Mouse (Mus musculus): ENCODE data around the gene Slc7a8. TPM values are rescaled to one million over a fixed set of nuclear protein-coding genes. Genes with fewer than 3 reads are reported as not detected.
"Not testable (repeated sequence)": the region's sequence is repeated elsewhere in the genome, so short reads cannot be mapped to it uniquely, and the experiment has no call there.

Gene Slc7a8
- polyA plus RNA-seq, 2 experiments = 4.5 to 5.8 TPM

- no peak for TF ChIP-seq POLR2A (IDR thresholded peaks at IDR 0.05; ENCODE audit: borderline replicate concordance, extremely low read depth, insufficient read depth, insufficient read length)
- Histone ChIP-seq H3K27ac (replicated peaks; ENCODE audit: low read depth, low read length) (no peak overlapping the region), H3K9ac (ENCODE audit: low read depth, low read length, severe bottlenecking) (no peak overlapping the region), H3K4me1 (ENCODE audit: control insufficient read depth, insufficient read depth, low read length) (no peaks in the 10 kb centered on the region), H3K4me2 (replicated peaks; ENCODE audit: low read depth, low read length, severe bottlenecking) (no peak overlapping the region), H3K4me3 (replicated peaks; ENCODE audit: low read length) (no peak overlapping the region), H3K36me3 (ENCODE audit: control insufficient read depth, insufficient read depth, low read length) (no peaks in the 10 kb centered on the region), H3K9me3 (ENCODE audit: control insufficient read depth, low read length) (no peaks in the 10 kb centered on the region), H3K27me3 (ENCODE audit: control insufficient read depth, insufficient read depth, low read length) (no peaks in the 10 kb centered on the region)
- ATAC-seq (ENCODE audit: low FRiP score, low read depth) (no peak), DNase-seq (ENCODE audit: low spot score) (no peak)
- WGBS = 75% methylated on average over 20 of the region's 20 CpGs
These were observed 9.4 kb downstream of the Slc7a8 start for GRCm38 (mm10) chr14:54772333-54772856.

GRCm38 (mm10) chr14:54770373-54770772, 11.4 kb downstream of the Slc7a8 start:
- DNase-seq (ENCODE audit: low spot score) (no peak), ATAC-seq (ENCODE audit: low FRiP score, low read depth) (no peak)
- H3K4me1 ChIP-seq (ENCODE audit: control insufficient read depth, insufficient read depth, low read length) = no peaks in the 10 kb centered on the region
- no peaks in the 10 kb centered on the region for H3K27me3 ChIP-seq (ENCODE audit: control insufficient read depth, insufficient read depth, low read length)
- H3K36me3 ChIP-seq (ENCODE audit: control insufficient read depth, insufficient read depth, low read length) = no peaks in the 10 kb centered on the region
- H3K27ac ChIP-seq (replicated peaks; ENCODE audit: low read depth, low read length) = no peak overlapping the region
- H3K9ac ChIP-seq (ENCODE audit: low read depth, low read length, severe bottlenecking) = no peak overlapping the region
- no peak overlapping the region for H3K4me2 ChIP-seq (replicated peaks; ENCODE audit: low read depth, low read length, severe bottlenecking)
- no peaks in the 10 kb centered on the region for H3K9me3 ChIP-seq (ENCODE audit: control insufficient read depth, low read length)
- 96% methylated on average over 5 of the region's 5 CpGs for WGBS
- H3K4me3 ChIP-seq (replicated peaks; ENCODE audit: low read length) = no peak overlapping the region
- no peak for TF ChIP-seq POLR2A (IDR thresholded peaks at IDR 0.05; ENCODE audit: borderline replicate concordance, extremely low read depth, insufficient read depth, insufficient read length)

GRCm38 (mm10) chr14:54769068-54769425, 12.7 kb downstream of the Slc7a8 start:
- DNase-seq (ENCODE audit: low spot score) (no peak), ATAC-seq (ENCODE audit: low FRiP score, low read depth) (no peak)
- no peak overlapping the region for H3K4me2 ChIP-seq (replicated peaks; ENCODE audit: low read depth, low read length, severe bottlenecking)
- 93% methylated on average over 5 of the region's 5 CpGs for WGBS
- no peaks in the 10 kb centered on the region for H3K4me1 ChIP-seq (ENCODE audit: control insufficient read depth, insufficient read depth, low read length)
- no peaks in the 10 kb centered on the region for H3K36me3 ChIP-seq (ENCODE audit: control insufficient read depth, insufficient read depth, low read length)
- no peaks in the 10 kb centered on the region for H3K9me3 ChIP-seq (ENCODE audit: control insufficient read depth, low read length)
- no peak for TF ChIP-seq POLR2A (IDR thresholded peaks at IDR 0.05; ENCODE audit: borderline replicate concordance, extremely low read depth, insufficient read depth, insufficient read length)
- no peak overlapping the region for H3K27ac ChIP-seq (replicated peaks; ENCODE audit: low read depth, low read length)
- H3K4me3 ChIP-seq (replicated peaks; ENCODE audit: low read length) = no peak overlapping the region
- H3K27me3 ChIP-seq (ENCODE audit: control insufficient read depth, insufficient read depth, low read length) = no peaks in the 10 kb centered on the region
- no peak overlapping the region for H3K9ac ChIP-seq (ENCODE audit: low read depth, low read length, severe bottlenecking)

GRCm38 (mm10) chr14:54768314-54769067, 13.3 kb downstream of the Slc7a8 start:
- Histone ChIP-seq H3K27me3 (ENCODE audit: control insufficient read depth, insufficient read depth, low read length) (no peaks in the 10 kb centered on the region), H3K9me3 (ENCODE audit: control insufficient read depth, low read length) (no peaks in the 10 kb centered on the region), H3K4me3 (replicated peaks; ENCODE audit: low read length) (no peak overlapping the region), H3K9ac (ENCODE audit: low read depth, low read length, severe bottlenecking) (no peak overlapping the region), H3K4me1 (ENCODE audit: control insufficient read depth, insufficient read depth, low read length) (no peaks in the 10 kb centered on the region), H3K27ac (replicated peaks; ENCODE audit: low read depth, low read length) (no peak overlapping the region), H3K36me3 (ENCODE audit: control insufficient read depth, insufficient read depth, low read length) (no peaks in the 10 kb centered on the region), H3K4me2 (replicated peaks; ENCODE audit: low read depth, low read length, severe bottlenecking) (no peak overlapping the region)
- 73% methylated on average over 10 of the region's 10 CpGs for WGBS
- TF ChIP-seq POLR2A (IDR thresholded peaks at IDR 0.05; ENCODE audit: borderline replicate concordance, extremely low read depth, insufficient read depth, insufficient read length) = no peak
- DNase-seq (ENCODE audit: low spot score) = no peak
- no peak for ATAC-seq (ENCODE audit: low FRiP score, low read depth)

- not testable (repeated sequence) for H3K27ac ChIP-seq (replicated peaks; ENCODE audit: low read depth, low read length); H3K9ac ChIP-seq (ENCODE audit: low read depth, low read length, severe bottlenecking); H3K9me3 ChIP-seq (ENCODE audit: control insufficient read depth, low read length); H3K4me3 ChIP-seq (replicated peaks; ENCODE audit: low read length); DNase-seq (ENCODE audit: low spot score); H3K27me3 ChIP-seq (ENCODE audit: control insufficient read depth, insufficient read depth, low read length); H3K36me3 ChIP-seq (ENCODE audit: control insufficient read depth, insufficient read depth, low read length); H3K4me2 ChIP-seq (replicated peaks; ENCODE audit: low read depth, low read length, severe bottlenecking); H3K4me1 ChIP-seq (ENCODE audit: control insufficient read depth, insufficient read depth, low read length); ATAC-seq (ENCODE audit: low FRiP score, low read depth)
- 97% methylated on average over 4 of the region's 7 CpGs for WGBS
These were observed 14.8 kb downstream of the Slc7a8 start for GRCm38 (mm10) chr14:54766937-54767336.

Measured in limb, embryonic 14.5 days (tissue).